ENCODE assay signal across 10 mouse cellular contexts in the genomic region with DNA sequence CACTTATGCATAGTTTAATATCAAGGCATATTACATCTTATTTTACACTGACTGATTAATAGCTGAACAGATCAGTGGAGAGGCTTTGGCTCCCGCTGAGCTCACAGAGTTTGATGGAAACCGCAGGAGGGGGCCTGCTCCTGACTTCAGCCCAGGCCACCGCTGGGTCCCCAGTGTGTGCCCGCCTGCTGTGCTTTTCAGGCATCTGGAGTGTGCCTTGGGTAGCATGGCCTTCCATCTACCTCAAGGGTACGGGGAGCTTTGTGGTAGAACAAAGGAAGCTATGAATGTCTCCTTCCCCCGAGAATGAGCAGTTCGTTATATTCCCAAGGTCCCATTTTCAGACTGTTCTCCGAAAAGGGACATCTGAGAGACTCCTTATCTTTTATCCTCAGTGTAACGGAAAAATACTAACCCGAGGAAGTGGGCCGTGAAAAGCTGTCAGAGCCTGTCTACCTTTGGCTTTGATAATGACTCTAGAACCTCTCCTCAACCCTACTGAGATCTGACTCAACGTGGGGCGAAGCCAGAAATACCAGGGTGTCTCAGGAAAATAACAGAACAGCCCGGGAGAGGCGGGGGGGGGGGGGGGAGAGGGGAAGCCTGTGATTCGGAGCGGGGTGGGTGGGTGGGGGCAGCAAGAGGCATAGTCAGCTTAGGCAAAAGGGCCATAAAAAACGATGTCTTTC. TPM values are rescaled to one million over a fixed set of nuclear protein-coding genes. Genes with fewer than 3 reads are reported as not detected.
DNase-seq lines count a peak whose midpoint lies in the region; ATAC-seq lines count a peak whose summit lies in the region.
"Had no signal": no experiment of that assay in that cellular context is flagged by ENCODE, and none has a peak within 500 bp of the region (broad histone marks: within the 10 kb centered on the region; RNA-seq: fewer than 3 reads in every experiment).

No protein-coding gene starts in this region.

- peak overlapping the region; percentile 8; the same call in 1 of the 2 replicates for H3K4me3 ChIP-seq in heart, embryonic 11.5 days (ENCODE audit: low read depth, low read length)
- H3K4me3 ChIP-seq in megakaryocyte, embryonic 14.5 days (replicated peaks) = peak overlapping the region; percentile 18
- H3K4me3 ChIP-seq in hindbrain, embryonic 13.5 days = peak overlapping the region; percentile 13; the same call in 1 of the 2 replicates
- H3K4me3 ChIP-seq in neural tube, embryonic 13.5 days = peak overlapping the region; percentile 7; the same call in 1 of the 2 replicates

- H3K4me1 ChIP-seq in heart, embryonic 11.5 days (ENCODE audit: control insufficient read depth, insufficient read depth, low read length) = no peaks in the 10 kb centered on the region
- H3K4me1 ChIP-seq in megakaryocyte, embryonic 14.5 days = peaks cover 17% of the 10 kb centered on the region
- peaks cover 22% of the 10 kb centered on the region for H3K4me1 ChIP-seq in hindbrain, embryonic 13.5 days (replicated peaks)
- peaks cover 20% of the 10 kb centered on the region for H3K4me1 ChIP-seq in neural tube, embryonic 13.5 days (replicated peaks)

- intact Hi-C loops in heart, postnatal 36 days (cut with DNase I) = no loop called here

- DNase-seq in heart, postnatal 36 days = no peak
- no peak for DNase-seq in adipocyte (ENCODE audit: low spot score)
- no peak for DNase-seq in cerebellum, postnatal 36 days

- no peaks in the 10 kb centered on the region for H3K36me3 ChIP-seq in heart, embryonic 11.5 days (ENCODE audit: control insufficient read depth, insufficient read depth, low read length)
- H3K36me3 ChIP-seq in megakaryocyte, embryonic 14.5 days (replicated peaks; ENCODE audit: low read length) = no peaks in the 10 kb centered on the region
- H3K36me3 ChIP-seq in hindbrain, embryonic 13.5 days = no peaks in the 10 kb centered on the region
- no peaks in the 10 kb centered on the region for H3K36me3 ChIP-seq in neural tube, embryonic 13.5 days

- no peaks in the 10 kb centered on the region for H3K27me3 ChIP-seq in heart, embryonic 11.5 days (ENCODE audit: control insufficient read depth, insufficient read depth, low read length)
- no peaks in the 10 kb centered on the region for H3K27me3 ChIP-seq in megakaryocyte, embryonic 14.5 days (replicated peaks)
- no peaks in the 10 kb centered on the region for H3K27me3 ChIP-seq in hindbrain, embryonic 13.5 days
- H3K27me3 ChIP-seq in neural tube, embryonic 13.5 days = no peaks in the 10 kb centered on the region

- H3K9ac ChIP-seq in heart, embryonic 11.5 days (ENCODE audit: low read depth, low read length) = no peak overlapping the region
- peak overlapping the region; percentile 40; the same call in 1 of the 2 replicates for H3K9ac ChIP-seq in hindbrain, embryonic 13.5 days
- H3K9ac ChIP-seq in neural tube, embryonic 13.5 days = peak overlapping the region; percentile 46; the same call in 1 of the 2 replicates

- no peak overlapping the region for H3K27ac ChIP-seq in heart, embryonic 11.5 days (ENCODE audit: low read depth, low read length)
- H3K27ac ChIP-seq in hindbrain, embryonic 13.5 days = peak overlapping the region; percentile 58; the same call in 1 of the 2 replicates
- peak overlapping the region; percentile 74; the same call in 1 of the 2 replicates for H3K27ac ChIP-seq in neural tube, embryonic 13.5 days (replicated peaks)

- ATAC-seq in heart, embryonic 11.5 days (replicated peaks; ENCODE audit: insufficient number of reproducible peaks, low FRiP score, low TSS enrichment) = no peak
- no peak for ATAC-seq in megakaryocyte, adult 5-6 weeks (ENCODE audit: poor library complexity, severe bottlenecking)
- ATAC-seq in hindbrain, embryonic 13.5 days (ENCODE audit: low FRiP score) = peak; percentile 44
- ATAC-seq in neural tube, embryonic 13.5 days (ENCODE audit: low read depth) = peak; percentile 44

- WGBS in heart, embryonic 11.5 days (ENCODE audit: insufficient replicate concordance) = 19% methylated on average over 17 of the region's 18 CpGs
- WGBS in hindbrain, embryonic 13.5 days = 24% methylated on average over 15 of the region's 18 CpGs
- 32% methylated on average over 18 of the region's 18 CpGs for WGBS in neural tube, embryonic 13.5 days

- H3K9me3 ChIP-seq in heart, embryonic 11.5 days (replicated peaks; ENCODE audit: control insufficient read depth, low read length) = no peaks in the 10 kb centered on the region
- H3K9me3 ChIP-seq in megakaryocyte, embryonic 14.5 days = no peaks in the 10 kb centered on the region
- H3K9me3 ChIP-seq in hindbrain, embryonic 13.5 days = no peaks in the 10 kb centered on the region
- no peaks in the 10 kb centered on the region for H3K9me3 ChIP-seq in neural tube, embryonic 13.5 days

- peak overlapping the region; percentile 58 for H3K4me2 ChIP-seq in heart, embryonic 11.5 days
- peak overlapping the region; percentile 50 for H3K4me2 ChIP-seq in hindbrain, embryonic 13.5 days
- peak overlapping the region; percentile 45 for H3K4me2 ChIP-seq in neural tube, embryonic 13.5 days

RNA-seq across cellular contexts. Expression of gene 9330182O14Rik, which starts 20.1 kb away (rescaled TPM):
- polyA plus RNA-seq in heart, embryonic 11.5 days (2014; fragmentation: Nextera tagmentation; extraction: Ambion mirVana) = not detected in 2 replicates
- total RNA-seq in heart, postnatal 36 days (2021) = not detected
- 0.06 TPM in 1 of 2 replicates, not detected in the other for polyA plus RNA-seq in megakaryocyte, embryonic 14.5 days (2012; ENCODE audit: insufficient read depth, low replicate concordance)
- not detected in 2 replicates for total RNA-seq in megakaryocyte, adult 5-6 weeks (2015)
- not detected in 2 replicates for total RNA-seq in megakaryocyte, adult 5-6 weeks (2017)
- not detected in 2 replicates for polyA plus RNA-seq in hindbrain, embryonic 13.5 days (2015; fragmentation: Nextera tagmentation; extraction: Ambion mirVana)
- polyA plus RNA-seq in neural tube, embryonic 13.5 days (2015; fragmentation: Nextera tagmentation; extraction: Ambion mirVana) = not detected in 2 replicates
- total RNA-seq: hematopoietic stem cell, adult 5-6 weeks had no signal
- polyA plus RNA-seq: C2C12 had no signal

Comparison
In these comparisons a context has a peak if more than half of its experiments do, and no peak if none do; other contexts are left out.
1. ATAC-seq: peak in hindbrain, embryonic 13.5 days (single experiment) and neural tube, embryonic 13.5 days (single experiment); none in heart, embryonic 11.5 days (single experiment) and megakaryocyte, adult 5-6 weeks (single experiment).
2. Peak in every context shown above with its lines, with median percentiles within 50 percentile points of each other: H3K4me2 ChIP-seq and H3K4me3 ChIP-seq.